Mouse (Mus musculus): ENCODE results near the gene Folr1.

- TF ChIP-seq MAX (IDR thresholded peaks at IDR 0.05; ENCODE audit: low read depth) (no peak), MYOG (IDR thresholded peaks at IDR 0.05; ENCODE audit: control insufficient read depth in 1 of 3, insufficient read depth in 1 of 3, insufficient read length in 2 of 3, low read depth in 2 of 3) (no peak), TCF3 (IDR thresholded peaks at IDR 0.05; ENCODE audit: insufficient read length, low read depth) (no peak), POLR2A (IDR thresholded peaks at IDR 0.05; ENCODE audit: insufficient read length, low read depth) (no peak), TCF12 (IDR thresholded peaks at IDR 0.05; ENCODE audit: insufficient read depth, poor library complexity, severe bottlenecking) (no peak)
Measured at GRCm38 (mm10) chr7:101869163-101869500, 1.5 kb downstream of the Folr1 start.
